Mouse (Mus musculus) spleen, postnatal 4 days (tissue): Measurements from ENCODE around the gene 1700017B05Rik.
"Not testable (repeated sequence)": the region's sequence is repeated elsewhere in the genome, so short reads cannot be mapped to it uniquely, and the experiment has no call there.

Experiments used
- DNase-seq, 2 experiments: peaks; one replicate each; pipeline ENCODE4 v3.0.0; 2022; ENCODE audit warnings: low spot score in 2 of 2

Gene 1700017B05Rik

DNA sequence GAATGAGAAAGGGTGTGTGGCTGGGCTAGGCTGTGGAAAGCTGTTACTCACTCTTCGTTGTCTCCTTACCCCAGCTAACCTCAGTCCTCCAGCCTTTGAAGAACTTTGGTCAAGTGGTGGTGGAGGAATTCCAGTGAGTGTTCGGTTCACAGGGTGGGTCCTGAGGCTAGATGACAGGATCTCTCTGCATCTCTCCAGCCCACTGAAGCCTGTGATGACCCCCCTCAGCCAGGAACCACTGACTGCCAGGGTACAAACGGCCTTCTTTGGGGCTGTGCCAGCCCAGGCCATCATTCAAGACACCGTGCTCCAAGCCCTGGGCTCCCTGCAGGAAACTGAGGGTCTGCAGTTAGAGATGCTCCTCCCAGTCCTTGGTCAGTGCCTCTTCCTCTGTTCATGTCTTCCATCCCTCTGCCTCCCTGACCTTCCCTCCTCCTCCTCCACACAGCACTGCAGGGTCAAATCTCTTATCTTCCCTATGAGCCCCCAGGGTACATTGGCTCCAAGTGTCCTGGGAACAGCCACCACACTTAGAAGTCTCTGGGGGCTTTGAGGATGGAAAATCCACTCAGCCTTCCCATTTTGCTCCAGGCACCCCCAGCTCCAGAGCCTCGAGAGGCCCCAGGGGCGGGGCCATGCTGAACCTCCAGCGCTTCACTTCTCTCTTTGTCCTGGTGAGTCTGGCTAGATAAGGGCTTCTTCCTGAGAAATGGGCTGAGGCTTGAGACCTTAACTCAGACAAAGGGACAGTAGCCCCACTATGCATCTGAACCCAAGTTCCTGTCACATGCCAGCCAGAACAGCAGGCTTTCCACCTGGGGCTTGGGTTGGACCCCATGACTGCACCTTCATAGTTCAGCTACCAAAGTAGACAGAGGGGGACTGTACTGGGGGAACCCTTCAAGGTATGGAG, 14.1 kb downstream of the 1700017B05Rik start:
- DNase-seq, result peak in 1 of 2 experiments; percentile 56

DNA sequence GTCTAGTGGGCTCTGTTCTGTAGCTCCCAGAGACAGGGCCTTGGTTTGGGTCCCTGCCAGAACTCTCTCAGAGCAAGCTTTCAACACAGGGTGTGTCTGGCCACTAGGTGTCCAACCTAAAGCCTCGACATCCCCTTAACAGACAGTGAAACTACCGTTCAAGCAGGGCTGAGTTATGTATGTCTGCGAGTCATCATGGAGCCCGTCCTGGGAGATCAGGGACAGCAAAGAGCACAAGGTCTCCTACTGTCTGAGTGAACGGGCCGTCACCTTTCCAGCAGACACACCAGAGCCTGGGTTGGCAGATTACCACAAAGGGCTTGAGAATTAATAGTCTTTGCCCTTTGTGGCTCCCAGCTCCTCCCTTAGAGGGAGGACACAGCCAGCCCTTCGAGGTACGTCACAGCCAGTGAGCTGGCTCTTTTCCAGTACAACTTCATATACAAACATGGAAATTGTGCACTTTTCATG, 15.2 kb downstream of the 1700017B05Rik start:
- no peak for DNase-seq

DNA sequence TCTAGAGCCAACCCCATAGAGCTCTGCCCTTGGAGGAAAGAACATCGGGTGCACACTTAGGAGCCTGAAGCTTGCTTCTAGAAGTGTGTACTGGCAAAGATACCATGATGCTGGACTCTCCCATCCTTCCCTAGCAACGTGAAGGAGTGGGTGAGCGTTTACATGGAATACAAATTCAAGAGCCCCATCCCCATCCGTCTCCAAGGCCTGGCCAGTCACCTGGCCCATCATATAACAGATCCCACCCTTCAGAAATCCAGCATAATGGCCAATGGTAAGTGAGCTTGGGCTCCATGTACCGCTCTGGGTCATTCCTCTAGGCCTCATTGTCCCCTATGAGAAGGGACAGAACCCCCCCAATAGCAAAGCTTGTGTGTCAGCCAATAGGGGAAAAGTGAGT, 15.9 kb downstream of the 1700017B05Rik start:
- DNase-seq, result no peak

DNA sequence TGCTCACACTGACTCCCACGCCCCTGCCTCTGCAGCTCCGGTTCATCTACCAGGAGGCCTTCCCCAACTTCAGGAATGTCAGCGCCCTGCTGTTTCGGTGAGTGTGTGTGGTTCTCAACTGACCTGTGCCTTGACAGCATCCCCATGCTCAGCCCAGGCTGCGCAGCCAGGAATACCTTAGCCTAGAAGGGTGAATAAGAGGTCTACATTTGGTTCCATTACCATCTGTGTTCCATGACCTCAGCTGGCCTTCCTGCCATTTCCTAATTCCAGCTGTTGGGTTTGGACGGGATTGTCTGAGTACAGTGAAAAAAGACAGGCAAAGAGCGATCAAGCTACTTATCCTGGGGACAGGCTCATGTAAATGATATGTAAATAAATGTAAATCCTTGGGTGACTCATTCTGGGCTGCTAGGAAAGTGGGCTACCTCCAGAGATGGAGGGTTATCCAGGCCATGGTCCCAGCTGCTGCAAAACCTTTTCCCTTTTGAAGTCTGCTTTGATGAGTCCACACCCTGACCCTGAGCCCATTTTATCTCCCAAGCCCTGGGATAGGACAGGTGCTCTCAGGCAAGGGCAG, 18.2 kb downstream of the 1700017B05Rik start:
- no peak for DNase-seq

DNA sequence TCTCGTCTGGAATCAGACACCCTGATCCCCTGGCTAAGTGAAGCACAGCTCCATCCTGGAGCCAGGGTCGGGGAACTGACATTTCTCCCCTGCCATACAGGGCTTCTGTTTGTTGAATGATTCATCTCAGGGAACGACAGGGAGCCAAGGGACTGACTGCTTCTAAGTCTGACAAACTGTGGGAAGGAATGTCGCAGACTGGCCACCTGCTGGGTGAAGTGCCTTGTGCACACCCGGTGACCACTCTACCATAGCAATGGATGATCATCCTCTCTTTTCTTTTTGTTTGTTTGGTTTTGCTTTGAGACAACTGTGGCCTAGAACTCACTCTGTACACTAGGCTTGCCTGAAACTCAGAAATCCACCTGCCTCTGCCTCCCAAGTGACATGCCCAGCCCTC, 19.5 kb downstream of the 1700017B05Rik start:
- no peak for DNase-seq

DNA sequence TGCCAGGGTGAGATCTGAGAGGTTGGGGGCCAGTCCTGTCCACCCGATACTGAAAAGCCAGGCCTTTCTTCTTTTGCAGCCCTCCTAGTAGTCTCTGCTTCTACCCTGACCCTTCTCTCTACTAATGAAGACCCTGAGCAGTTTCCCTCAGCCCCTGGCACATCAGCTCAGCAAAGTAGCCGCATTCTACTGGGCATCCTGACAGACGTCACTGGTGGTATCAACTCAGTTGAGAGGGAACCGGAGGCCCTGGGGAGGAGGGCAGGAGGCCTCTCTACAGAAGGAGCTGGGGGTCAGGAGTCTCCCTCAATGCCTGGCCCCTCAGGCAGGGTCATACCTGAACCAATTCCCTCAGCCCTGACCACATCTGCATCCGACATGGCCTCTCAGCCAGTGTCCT, 21.3 kb downstream of the 1700017B05Rik start:
- no peak for DNase-seq

DNA sequence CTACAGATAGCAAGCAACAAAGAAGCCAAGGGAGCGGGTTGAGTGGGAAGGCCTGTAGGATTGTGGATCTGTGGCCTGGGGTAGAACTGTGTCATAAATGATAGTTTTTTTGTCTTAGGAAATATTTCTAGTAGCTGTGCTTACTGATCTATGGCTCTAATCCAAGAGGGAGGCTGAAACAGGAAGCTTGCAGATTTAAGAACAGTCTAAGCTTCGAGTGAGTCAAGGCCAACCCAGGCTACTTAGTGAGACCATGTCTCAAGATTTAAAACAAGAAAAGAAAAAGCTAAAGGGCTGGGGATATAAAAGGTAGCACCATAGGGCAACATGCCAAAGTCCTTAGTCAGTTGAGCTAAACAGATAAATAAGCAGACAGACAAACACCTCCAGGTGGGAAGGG, 24.2 kb downstream of the 1700017B05Rik start:
- no peak for DNase-seq

DNA sequence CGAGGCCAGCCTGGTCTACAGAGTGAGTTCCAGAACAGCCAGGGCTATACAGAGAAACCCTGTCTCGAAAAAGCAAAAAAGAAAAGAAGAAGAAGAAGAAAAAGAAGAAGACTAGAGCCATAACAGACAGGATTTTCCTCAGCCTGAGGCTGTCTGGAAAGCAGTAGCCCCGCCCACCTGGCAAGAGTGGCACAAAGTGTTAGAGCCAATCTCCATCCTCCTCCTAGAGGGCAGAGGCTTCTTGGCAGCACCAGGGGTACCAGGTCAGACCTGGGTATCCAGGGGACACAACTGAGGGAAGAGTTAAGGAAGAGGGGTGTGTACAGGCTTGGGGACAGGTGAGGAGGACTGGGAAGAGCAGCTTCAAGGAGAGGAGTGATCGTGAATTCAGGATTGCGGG, 24.7 kb downstream of the 1700017B05Rik start:
- no peak for DNase-seq

DNA sequence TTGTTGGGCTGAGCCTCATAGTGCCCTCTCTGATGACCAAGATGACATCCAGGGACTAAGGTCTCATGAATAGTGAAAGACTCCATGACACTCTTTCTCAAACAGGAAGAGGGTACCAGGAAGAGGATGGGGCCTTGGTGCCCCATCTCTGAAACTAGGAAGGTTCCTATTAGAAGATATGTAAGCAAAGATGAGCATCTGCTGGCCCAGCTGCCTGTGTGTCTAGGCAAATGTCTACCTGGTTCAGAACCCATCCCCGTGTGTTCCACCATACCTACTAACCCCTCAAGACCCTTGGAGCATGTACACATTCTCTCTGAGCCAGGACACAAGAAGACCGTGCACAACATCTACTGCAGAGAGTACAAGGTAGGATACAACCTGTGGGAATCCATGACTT, 26.2 kb downstream of the 1700017B05Rik start, which contains the start of gene Trcg1:
Gene Trcg1, plus strand, starts transcription at position 301 of the 400 bp plus-strand sequence.
- DNase-seq, result no peak

DNA sequence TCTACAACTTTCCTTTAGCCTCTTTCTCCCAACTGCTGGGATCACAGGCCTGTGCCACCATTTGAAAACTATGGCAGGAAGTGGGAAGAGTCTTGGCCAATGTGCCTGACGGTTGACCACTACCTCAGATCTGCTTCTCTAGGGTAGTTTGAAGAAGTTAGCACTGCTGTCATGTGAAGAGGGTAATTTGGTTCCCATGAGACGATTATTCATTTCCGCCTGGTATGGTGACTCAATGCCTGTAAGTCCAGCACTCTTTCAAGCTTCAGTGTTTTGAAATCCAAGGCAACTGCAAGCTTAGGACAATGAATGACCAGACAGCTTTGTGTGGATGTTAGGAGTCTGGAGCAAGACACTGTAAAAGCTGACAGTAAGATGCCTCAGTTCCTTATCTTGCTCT, 28.6 kb downstream of the 1700017B05Rik start:
- no peak for DNase-seq

DNA sequence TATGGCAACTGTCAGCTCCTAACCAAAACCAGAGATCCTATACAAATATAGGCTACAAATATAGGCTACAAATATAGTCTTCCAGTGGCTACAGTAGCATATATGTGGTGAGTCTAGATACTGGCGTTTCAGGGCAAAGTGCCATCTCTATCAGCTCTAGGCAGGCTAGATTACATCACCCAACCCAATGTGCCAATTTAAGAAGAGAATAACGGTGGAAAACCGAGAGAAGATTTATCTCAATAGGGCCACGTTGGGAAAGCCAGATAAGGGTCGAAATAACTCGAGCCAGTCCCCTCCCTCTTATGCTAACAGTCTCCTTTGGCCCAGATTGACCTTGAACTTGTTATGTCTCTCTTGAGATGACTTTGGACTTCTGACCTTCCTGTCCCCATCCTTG, 29.3 kb downstream of the 1700017B05Rik start:
- no peak for DNase-seq

DNA sequence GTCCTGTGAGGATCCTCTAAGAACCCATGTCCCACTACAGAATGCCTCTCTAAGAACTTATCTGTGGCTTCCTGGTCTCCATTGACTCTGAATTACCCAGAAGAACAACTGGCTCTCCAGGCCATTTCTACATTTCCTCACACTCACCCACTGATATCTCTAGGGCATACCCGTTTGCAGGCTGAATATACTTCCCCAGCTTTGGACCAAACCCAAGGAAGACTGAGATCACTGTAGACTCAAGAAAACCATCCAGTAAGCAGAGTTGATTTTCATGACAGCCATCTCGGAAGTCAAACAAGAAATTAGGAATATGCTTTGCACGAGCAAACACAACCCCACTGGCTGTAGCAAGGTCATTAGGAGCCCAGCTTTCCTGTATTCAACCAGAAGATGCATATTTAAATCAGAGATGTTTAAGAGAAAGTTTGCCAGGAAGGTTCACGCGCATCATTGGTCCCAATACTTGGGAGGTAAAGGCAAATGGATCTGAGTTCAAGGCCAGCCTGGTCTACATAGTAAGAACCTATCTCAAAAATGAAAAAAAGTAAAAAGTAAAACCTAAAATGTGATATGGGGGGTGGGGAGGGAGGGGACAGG, 30.0 kb downstream of the 1700017B05Rik start:
- no peak for DNase-seq

DNA sequence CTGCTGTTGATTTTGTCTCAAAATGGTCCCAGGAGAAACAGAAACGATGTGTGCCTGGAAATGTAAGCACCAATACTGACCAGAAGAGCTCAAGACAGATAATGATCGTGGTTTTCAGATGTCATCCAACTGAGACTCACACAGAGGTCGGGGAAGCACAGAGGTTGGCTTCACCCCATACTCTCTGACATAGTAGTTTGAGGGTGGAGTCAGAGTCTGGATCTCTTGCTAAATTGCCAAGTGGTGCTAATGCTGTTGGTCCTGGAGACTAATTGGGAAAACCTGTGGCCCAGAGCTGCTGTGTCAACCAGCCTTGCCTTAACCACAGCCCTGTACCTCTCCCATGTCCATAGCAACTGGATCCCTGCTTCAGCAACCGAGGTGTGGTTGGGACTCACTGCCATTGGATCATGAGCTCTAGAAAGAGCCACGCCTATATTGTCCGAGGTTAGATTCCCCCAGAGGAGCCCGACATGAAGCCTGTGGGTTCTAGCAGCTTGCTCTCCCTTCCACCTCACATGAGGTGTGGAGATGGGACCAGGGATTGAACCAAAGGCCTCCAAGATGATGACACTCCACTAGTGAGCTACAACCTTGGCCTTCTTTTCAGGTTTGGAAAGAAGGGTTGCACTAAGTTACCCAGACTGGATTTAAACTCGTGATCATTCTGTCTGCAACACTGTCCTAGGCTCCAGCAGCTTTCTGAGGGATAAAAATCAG, 30.7 kb downstream of the 1700017B05Rik start:
- no peak for DNase-seq

DNA sequence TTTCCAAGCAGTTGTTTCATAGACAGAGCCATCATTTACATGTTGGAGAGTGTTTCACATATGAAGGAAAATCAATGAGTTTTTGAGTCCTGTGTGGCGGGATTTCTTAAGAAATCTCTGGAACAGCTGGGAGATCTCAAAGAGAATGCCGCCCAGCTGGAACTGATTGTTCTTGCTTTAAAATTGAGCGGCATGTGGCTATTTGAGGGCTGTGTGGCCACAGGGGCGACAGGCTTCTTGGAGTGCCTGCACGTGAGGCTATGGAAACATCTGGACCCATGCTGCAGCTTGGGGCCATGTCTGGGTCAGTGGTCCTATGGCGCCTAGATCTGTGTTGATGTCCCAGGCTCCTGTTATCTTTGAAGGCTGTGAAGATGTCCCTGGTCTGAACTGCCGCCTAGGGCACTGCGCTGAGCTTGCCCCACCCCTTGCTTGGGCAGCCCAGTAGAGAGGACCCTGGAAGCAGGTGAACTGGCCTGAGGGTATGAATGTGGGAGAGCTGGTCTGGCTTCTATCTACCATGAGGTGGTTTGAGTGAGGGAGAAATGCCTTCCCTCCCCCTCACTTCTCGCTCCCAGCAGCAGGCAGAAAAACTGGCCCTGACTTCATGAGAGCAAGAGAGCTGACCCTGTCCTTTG, 32.1 kb downstream of the 1700017B05Rik start:
- no peak for DNase-seq

DNA sequence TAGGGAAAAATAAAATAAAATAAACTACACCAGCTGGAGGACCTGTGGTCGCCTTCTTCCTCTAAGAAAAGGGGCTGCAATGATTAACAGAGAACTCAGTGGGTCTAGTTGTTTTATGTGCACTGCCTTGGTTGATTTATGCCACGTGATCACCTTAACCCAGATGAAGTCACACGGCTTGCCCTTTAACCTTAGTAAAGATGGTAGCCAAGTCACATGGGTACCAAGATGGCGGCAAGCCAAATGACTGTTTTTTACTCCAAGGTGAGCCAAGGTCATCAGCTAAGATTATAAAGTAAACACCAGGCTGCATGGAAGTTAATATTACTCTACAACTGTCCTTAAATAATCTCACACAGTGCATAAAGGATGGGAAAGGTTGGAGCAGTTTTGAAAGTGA, 32.7 kb downstream of the 1700017B05Rik start:
- DNase-seq, result no peak

DNA sequence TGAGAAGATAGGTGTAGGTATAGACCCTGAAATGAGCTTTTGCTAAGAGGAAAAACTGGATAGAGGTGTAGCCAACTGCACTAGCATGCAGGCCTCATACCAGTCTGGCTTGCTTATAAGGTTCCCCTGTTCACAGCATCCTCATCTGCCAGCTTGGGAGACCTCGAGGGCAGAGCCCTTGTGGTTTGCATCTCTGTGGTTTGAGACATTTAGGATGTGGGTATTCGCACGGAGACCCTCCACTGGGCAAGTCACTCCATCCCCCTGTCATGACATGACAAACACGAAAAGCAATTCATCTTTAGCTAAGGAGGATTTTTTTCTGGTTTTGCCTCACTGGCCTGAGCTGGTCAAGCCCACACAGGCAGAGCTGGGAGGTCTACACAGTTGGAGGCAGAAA, 34.2 kb downstream of the 1700017B05Rik start:
- DNase-seq, result no peak

DNA sequence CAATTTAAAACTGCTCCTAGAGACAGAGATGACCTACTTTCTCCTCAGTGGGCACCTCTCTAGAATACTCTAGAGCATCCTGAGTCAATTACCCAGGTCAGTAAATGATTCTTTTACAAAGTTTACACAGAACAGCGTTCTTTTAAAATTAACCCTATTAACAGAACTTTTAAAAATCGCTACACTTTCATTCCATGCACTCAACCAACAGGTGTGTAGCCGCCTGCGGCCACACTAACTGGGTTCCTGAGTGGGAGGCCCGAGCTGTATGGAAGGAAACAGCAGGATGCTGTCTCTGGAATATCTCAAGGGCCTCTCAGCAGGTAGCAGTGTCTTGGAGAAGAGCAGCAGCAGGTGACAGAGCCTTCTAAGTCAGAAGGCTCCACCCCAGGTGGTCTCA, 35.2 kb downstream of the 1700017B05Rik start:
- no peak for DNase-seq

DNA sequence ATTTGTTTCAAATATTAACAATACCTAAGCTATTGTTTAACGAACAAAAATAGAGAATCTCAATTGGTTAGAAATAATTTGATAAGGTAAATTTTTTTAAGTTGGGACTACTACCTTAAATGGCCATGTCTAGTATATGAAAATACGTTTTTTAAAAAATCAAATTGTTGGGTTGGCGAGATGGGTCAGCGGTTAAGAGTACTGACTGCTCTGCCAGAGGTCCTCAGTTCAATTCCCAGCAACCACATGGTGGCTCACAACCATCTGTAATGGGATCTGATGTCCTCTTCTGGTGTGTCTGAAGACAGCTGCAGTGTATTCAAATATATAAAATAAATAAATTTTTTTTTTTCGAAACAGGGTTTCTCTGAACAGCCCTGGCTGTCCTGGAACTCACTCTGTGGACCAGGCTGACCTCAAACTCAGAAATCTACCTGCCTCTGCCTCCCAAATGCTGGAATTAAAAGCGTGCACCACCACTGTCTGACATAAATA, 35.7 kb downstream of the 1700017B05Rik start:
- DNase-seq, result not testable (repeated sequence)

DNA sequence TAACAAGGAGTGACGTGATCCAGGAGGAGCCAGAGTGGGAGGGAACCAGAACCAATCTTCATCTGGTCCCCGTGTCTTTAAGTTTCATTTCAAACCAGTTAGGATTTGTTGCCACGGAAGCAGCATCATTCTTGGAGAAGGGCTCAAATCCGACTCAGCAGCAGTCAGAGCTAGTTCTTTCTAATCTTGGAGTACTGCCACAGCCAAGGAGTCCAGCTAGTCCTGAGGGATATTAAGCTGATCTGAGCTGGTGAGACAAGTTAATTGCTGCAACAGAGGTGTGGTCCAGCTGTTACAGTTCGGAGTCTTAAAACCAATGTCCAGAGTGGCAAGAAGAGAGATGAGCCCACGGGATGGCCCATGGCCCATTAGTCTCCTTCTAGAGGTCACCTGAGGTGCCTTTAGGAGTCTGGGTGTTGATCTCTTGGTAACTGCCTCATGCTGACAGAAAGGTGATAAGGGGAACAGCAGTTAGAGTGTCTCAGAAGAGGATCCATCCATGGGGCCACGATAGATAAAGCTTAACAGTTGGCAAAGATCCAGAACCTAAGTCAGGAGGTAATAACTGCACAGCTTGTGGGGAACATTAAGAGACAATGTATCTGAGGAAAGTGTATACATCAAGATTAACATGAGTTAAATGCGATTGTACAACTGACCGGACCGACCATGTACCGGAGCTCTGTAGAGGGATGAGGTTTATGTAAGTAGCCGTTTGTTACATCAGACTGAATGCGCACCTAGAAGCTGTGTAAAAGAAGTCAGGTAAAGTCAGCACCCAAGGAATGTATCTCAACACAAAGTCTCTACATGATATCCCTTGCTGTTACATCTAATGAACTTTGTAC, 36.4 kb downstream of the 1700017B05Rik start:
- DNase-seq, result no peak

DNA sequence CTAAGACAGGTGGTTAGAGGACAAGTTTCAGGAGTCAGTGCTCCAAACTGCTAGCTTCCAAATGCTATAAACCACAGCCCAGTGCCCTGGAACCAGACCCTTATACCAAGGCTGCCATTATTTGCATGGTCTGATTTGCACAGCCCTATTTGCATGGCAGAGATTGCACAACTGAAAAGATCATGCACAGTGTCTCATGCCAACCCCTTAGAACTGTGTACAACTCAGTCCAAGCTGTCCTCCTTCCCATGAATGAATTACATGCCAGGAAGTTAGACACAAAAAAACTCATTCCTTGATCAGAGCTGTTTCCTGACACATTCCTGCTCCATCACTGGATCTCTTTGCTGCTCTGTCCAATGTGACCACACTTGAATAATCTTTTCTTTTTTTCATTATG, 39.1 kb downstream of the 1700017B05Rik start:
- no peak for DNase-seq
